Mouse (Mus musculus) forebrain, embryonic 15.5 days (tissue): ENCODE data around the gene Arf3. TPM values are rescaled to one million over a fixed set of nuclear protein-coding genes. Genes with fewer than 3 reads are reported as not detected.
"Not testable (repeated sequence)": the region's sequence is repeated elsewhere in the genome, so short reads cannot be mapped to it uniquely, and the experiment has no call there.

Source experiments
- ATAC-seq: fragments of 200-750 bp; cut with Nextera tagmentation; replicated peaks from 2 replicates; pipeline ENCODE4 v1.8.0; 2017; ENCODE audit warnings: mild to moderate bottlenecking, moderate TSS enrichment, moderate library complexity
- H3K27ac ChIP-seq: fragments of 300-500 bp; sonication (generic); replicated peaks from 2 replicates; pipeline ENCODE4 v1.5.1; 2015; ENCODE audit warnings: mild to moderate bottlenecking, inconsistent platforms
- H3K27me3 ChIP-seq: fragments of 300-500 bp; sonication (generic); 2 replicates; pipeline ENCODE4 v1.6.1; 2015; ENCODE audit warnings: inconsistent platforms
- H3K36me3 ChIP-seq: fragments of 300-500 bp; sonication (generic); 2 replicates; pipeline ENCODE4 v1.6.1; 2015; ENCODE audit warnings: mild to moderate bottlenecking, inconsistent platforms
- H3K4me1 ChIP-seq: fragments of 300-500 bp; sonication (generic); 2 replicates; pipeline ENCODE4 v1.6.1; 2015; ENCODE audit warnings: inconsistent platforms
- H3K4me2 ChIP-seq: fragments of 300-500 bp; sonication (generic); replicated peaks from 2 replicates; pipeline ENCODE4 v1.6.1; 2015; ENCODE audit warnings: mild to moderate bottlenecking, inconsistent platforms
- H3K4me3 ChIP-seq: fragments of 300-500 bp; sonication (generic); 2 replicates; pipeline ENCODE4 v1.5.1; 2015; ENCODE audit warnings: mild to moderate bottlenecking, inconsistent platforms
- H3K9ac ChIP-seq: fragments of 300-500 bp; sonication (generic); replicated peaks from 2 replicates; pipeline ENCODE4 v1.6.1; 2015; ENCODE audit warnings: mild to moderate bottlenecking, inconsistent platforms
- H3K9me3 ChIP-seq: fragments of 300-500 bp; sonication (generic); 2 replicates; pipeline ENCODE4 v1.6.1; 2016; ENCODE audit warnings: inconsistent platforms
- WGBS: fragments of 180-500 bp; shearing (Covaris S2); methylation state at CpG from one replicate; pipeline ENCODE4 v1.1.7; 2015; ENCODE audit warnings: mixed read lengths; 5-methylcytosine and 5-hydroxymethylcytosine counted together
- polyA plus RNA-seq: library from polyadenylated mRNA; unstranded; fragments of >200 nt; fragmentation: Nextera tagmentation; extraction: Ambion mirVana; gene quantifications from 2 replicates; pipeline ENCODE4 v1.2.1, GENCODE M21; 2015

Gene Arf3
- polyA plus RNA-seq, 1 experiment from 2014 or later, result 88.2 TPM

- H3K27me3 ChIP-seq, result peaks cover 90% of the 10 kb centered on the region
- H3K9ac ChIP-seq, result no peak overlapping the region
- no peak overlapping the region for H3K27ac ChIP-seq
- H3K4me3 ChIP-seq, result no peak overlapping the region
- 7% methylated on average over 15 of the region's 15 CpGs for WGBS
- H3K4me2 ChIP-seq, result no peak overlapping the region
- no peak for ATAC-seq
- no peaks in the 10 kb centered on the region for H3K36me3 ChIP-seq
- H3K4me1 ChIP-seq, result peaks cover 28% of the 10 kb centered on the region
- no peaks in the 10 kb centered on the region for H3K9me3 ChIP-seq
Measured at GRCm38 (mm10) chr15:98774096-98774495, 11.1 kb upstream of the Arf3 start.

DNA sequence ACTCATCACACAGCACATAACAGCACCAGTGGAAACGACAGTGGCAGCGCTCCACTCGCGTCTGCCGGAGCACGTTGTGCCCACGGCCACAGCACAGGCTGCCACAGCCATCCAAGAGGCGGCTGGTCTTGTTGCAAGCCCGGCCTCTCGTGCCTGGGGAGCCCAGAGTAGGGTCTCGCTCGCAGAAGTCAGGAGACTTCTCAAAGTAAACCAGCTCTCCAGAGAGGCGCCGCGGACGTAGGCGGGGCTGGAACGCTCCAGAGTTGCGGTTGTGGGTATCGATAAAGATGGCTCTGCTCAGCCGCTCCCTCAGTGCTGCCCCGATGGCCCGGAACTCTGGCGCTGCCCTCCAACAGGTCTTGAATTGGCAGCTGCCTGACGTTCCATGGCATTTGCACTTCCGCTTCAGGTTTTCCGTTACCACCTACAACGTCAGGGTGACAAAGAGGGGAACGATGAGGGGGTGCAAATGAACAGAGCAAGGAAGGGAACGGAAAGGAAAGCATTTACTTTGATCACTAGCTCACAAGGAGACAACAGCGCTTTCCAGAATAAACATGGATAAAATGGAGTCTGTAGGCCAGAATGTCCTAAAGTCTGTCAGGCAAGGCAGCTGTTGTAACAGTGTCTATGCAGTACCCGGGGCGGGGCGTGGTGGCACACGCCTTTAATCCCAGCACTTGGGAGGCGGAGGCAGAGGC lies 9.6 kb upstream of the Arf3 start:
- peaks cover 79% of the 10 kb centered on the region for H3K27me3 ChIP-seq
- H3K9ac ChIP-seq, result no peak overlapping the region
- peaks cover 23% of the 10 kb centered on the region for H3K4me1 ChIP-seq
- no peak overlapping the region for H3K27ac ChIP-seq
- ATAC-seq, result no peak
- H3K4me3 ChIP-seq, result peak overlapping the region; percentile 23
- H3K36me3 ChIP-seq, result no peaks in the 10 kb centered on the region
- 3% methylated on average over 36 of the region's 36 CpGs for WGBS
- H3K4me2 ChIP-seq, result peak overlapping the region; percentile 38
- no peaks in the 10 kb centered on the region for H3K9me3 ChIP-seq

DNA sequence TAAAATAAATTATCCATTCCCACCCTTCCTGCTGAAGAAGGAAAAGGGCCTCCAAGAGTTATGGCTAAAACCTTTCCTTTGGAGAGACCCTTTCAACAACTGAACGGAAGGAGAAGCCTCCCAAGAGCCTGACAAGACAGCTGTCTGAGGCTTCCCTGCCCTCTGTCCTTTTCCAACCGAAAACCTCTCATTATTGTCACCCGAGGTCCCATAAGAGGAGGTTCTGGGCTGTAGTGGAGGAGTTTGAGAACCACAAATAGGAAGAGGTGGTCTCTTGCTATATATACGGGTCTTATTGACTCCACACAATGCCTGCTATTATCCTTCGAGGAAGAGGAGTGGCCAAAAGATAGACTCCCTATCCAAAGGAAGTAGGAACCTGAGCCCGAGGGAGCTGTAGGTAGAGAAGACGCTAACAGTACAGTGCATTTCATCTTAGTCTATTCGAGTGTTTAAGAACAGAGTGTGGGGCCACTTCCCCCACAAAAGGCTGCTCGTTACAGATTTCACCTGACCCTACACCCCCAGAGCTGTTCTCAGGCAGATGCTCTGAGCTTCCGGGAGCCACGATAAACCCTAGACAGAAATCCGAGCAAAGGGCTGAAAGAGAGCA lies 8.9 kb upstream of the Arf3 start:
- no peak for ATAC-seq
- Histone ChIP-seq H3K27ac (no peak overlapping the region), H3K9me3 (no peaks in the 10 kb centered on the region), H3K4me1 (peaks cover 18% of the 10 kb centered on the region), H3K36me3 (no peaks in the 10 kb centered on the region), H3K4me2 (peak overlapping the region; percentile 38), H3K27me3 (peaks cover 72% of the 10 kb centered on the region), H3K9ac (no peak overlapping the region), H3K4me3 (peak overlapping the region; percentile 23; the same call in 1 of the 2 replicates)
- 5% methylated on average over 12 of the region's 12 CpGs for WGBS

- H3K9ac ChIP-seq, result no peak overlapping the region
- peaks cover 16% of the 10 kb centered on the region for H3K4me1 ChIP-seq
- no peaks in the 10 kb centered on the region for H3K9me3 ChIP-seq
- 28% methylated on average over 5 of the region's 5 CpGs for WGBS
- no peaks in the 10 kb centered on the region for H3K36me3 ChIP-seq
- no peak overlapping the region for H3K4me2 ChIP-seq
- no peak overlapping the region for H3K27ac ChIP-seq
- H3K27me3 ChIP-seq, result peaks cover 39% of the 10 kb centered on the region
- no peak for ATAC-seq
- H3K4me3 ChIP-seq, result no peak overlapping the region
Measured at GRCm38 (mm10) chr15:98768259-98768658, 5.2 kb upstream of the Arf3 start.

- Histone ChIP-seq H3K36me3 (no peaks in the 10 kb centered on the region), H3K4me3 (no peak overlapping the region), H3K4me2 (no peak overlapping the region), H3K27ac (no peak overlapping the region), H3K9me3 (no peaks in the 10 kb centered on the region), H3K9ac (no peak overlapping the region), H3K4me1 (peaks cover 21% of the 10 kb centered on the region), H3K27me3 (peaks cover 18% of the 10 kb centered on the region)
- WGBS, result 55% methylated on average over 4 of the region's 4 CpGs
- no peak for ATAC-seq
Measured at GRCm38 (mm10) chr15:98765929-98766328, 2.9 kb upstream of the Arf3 start.

DNA sequence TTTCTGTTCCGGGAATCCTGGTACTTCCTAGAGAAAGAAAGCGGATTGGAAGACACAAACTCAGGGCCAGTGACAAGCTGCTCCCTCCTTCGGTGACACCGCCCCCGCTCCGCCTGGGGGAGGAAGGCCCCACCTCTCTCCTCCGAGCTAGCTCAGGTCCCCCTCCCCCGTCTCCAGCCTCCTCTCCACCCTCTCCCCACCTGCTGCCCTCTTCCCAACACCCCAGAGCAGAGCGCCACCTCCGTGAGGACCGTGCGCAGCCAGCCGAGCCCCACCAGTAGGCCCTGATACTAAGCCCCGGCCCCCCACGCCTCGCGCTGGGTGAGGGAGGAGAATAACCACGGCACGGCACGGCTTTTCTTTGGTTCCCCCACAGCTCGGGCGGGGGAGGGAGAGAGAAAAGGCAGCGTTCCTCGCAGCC lies 803 bp downstream of the Arf3 start:
- peaks cover 17% of the 10 kb centered on the region; the same call in 1 of the 2 replicates for H3K36me3 ChIP-seq
- H3K4me3 ChIP-seq, result peak overlapping the region; percentile 86
- peak; percentile 66 for ATAC-seq
- H3K27ac ChIP-seq, result peak overlapping the region; percentile 93
- H3K4me2 ChIP-seq, result peak overlapping the region; percentile 72
- peak overlapping the region; percentile 92 for H3K9ac ChIP-seq
- H3K27me3 ChIP-seq, result peaks cover 4% of the 10 kb centered on the region; the same call in 1 of the 2 replicates
- 0% methylated on average over 19 of the region's 24 CpGs for WGBS
- H3K4me1 ChIP-seq, result peaks cover 26% of the 10 kb centered on the region
- H3K9me3 ChIP-seq, result no peaks in the 10 kb centered on the region

DNA sequence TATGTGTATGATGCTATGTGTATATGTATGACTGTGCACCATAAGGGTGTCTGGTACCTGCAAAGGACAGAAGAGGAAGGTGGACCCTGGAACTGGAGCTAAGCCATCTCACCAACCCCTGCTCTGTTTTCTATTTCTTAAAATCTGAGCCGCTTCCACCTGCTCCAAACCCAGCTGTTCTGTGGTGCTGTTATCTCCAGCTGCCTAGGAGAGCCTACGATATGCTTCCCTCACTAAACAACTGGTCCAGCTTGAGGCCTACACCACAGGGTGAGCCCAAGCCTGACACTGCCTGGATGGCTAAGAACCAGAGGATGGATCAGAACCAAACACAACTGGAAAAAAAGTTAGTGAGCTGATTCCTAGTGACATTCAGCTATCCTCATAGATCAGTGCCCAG lies 8.9 kb downstream of the Arf3 start:
- H3K27ac ChIP-seq, result no peak overlapping the region
- H3K36me3 ChIP-seq, result 0 out of 2 replicates have a peak, but pooled peaks cover 10% of the 10 kb centered on the region
- H3K9me3 ChIP-seq, result no peaks in the 10 kb centered on the region
- WGBS, result 94% methylated on average over 2 of the region's 2 CpGs
- no peak overlapping the region for H3K4me2 ChIP-seq
- ATAC-seq, result no peak
- H3K9ac ChIP-seq, result no peak overlapping the region
- H3K27me3 ChIP-seq, result no peaks in the 10 kb centered on the region
- no peaks in the 10 kb centered on the region; the same call in 1 of the 2 replicates for H3K4me1 ChIP-seq
- no peak overlapping the region for H3K4me3 ChIP-seq

DNA sequence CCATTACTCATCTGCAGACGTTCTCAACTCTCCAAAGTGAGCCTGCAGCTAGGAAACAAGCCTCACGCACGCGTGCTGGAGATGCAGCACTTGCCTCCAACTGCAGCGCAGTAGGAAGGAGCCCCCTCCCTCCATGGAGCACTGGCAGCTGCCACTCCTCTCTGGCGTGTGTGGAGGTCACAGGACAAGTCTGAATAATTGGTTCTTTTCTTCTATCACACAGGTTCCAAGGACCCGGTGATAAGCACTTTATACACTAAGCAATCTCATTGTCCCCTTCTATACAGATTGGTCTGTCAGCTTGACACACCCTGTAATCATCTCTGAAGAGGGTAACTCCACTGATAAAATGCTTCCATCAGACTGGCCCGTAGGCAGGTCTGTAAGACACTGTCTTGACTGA lies 10.0 kb downstream of the Arf3 start:
- Histone ChIP-seq H3K4me3 (no peak overlapping the region), H3K4me1 (no peaks in the 10 kb centered on the region; the same call in 1 of the 2 replicates), H3K9ac (no peak overlapping the region), H3K27me3 (no peaks in the 10 kb centered on the region), H3K27ac (no peak overlapping the region), H3K36me3 (0 out of 2 replicates have a peak, but pooled peaks cover 1% of the 10 kb centered on the region), H3K4me2 (no peak overlapping the region), H3K9me3 (no peaks in the 10 kb centered on the region)
- WGBS, result 64% methylated on average over 8 of the region's 8 CpGs
- no peak for ATAC-seq

DNA sequence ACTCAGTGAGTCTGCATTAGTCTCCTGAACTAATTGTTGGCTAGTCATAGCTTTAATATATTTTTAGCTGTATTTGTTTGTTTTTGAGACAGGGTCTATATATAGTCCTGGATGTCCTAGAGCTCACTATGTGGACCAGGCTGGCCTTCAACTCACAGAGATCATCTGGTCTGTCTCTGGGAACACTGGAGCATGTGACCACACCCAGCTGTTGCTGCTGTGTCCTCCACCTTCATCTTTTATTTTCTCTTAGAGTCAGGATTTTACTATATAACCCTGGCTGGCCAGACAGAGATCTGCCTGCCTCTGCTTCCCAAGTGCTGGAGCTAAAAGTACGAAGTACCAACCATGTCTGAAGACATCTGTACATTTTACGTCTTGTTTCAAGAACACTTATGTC lies 13.9 kb downstream of the Arf3 start:
- Histone ChIP-seq H3K27ac (no peak overlapping the region), H3K4me1 (no peaks in the 10 kb centered on the region), H3K4me3 (no peak overlapping the region), H3K27me3 (no peaks in the 10 kb centered on the region), H3K9ac (no peak overlapping the region), H3K9me3 (no peaks in the 10 kb centered on the region), H3K36me3 (0 out of 2 replicates have a peak, but pooled peaks cover 4% of the 10 kb centered on the region), H3K4me2 (no peak overlapping the region)
- 92% methylated on average over 2 of the region's 2 CpGs for WGBS
- no peak for ATAC-seq

DNA sequence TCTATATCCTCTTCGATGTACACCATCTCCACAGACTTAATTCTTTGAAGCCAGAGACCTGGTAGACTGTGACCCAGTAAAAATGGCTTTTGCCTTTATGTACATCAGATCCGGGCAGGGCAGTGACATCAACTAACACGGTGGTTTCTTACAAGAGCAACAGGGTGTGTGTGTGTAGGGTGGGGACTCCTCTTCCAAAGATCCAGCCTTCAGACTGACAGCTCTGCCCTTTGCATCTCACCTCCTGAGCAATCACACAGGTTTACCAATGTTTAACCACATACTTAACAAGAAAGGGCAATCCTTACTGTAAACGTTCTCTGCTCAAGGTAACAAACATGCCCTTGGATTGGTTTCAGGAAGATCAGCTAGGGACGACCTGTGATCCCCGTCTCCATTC lies 15.7 kb downstream of the Arf3 start:
- Histone ChIP-seq H3K9ac (no peak overlapping the region), H3K9me3 (no peaks in the 10 kb centered on the region), H3K4me1 (no peaks in the 10 kb centered on the region), H3K4me3 (no peak overlapping the region), H3K27me3 (no peaks in the 10 kb centered on the region), H3K27ac (no peak overlapping the region), H3K36me3 (peaks cover 7% of the 10 kb centered on the region), H3K4me2 (no peak overlapping the region)
- WGBS, result 88% methylated on average over 6 of the region's 6 CpGs
- no peak for ATAC-seq

DNA sequence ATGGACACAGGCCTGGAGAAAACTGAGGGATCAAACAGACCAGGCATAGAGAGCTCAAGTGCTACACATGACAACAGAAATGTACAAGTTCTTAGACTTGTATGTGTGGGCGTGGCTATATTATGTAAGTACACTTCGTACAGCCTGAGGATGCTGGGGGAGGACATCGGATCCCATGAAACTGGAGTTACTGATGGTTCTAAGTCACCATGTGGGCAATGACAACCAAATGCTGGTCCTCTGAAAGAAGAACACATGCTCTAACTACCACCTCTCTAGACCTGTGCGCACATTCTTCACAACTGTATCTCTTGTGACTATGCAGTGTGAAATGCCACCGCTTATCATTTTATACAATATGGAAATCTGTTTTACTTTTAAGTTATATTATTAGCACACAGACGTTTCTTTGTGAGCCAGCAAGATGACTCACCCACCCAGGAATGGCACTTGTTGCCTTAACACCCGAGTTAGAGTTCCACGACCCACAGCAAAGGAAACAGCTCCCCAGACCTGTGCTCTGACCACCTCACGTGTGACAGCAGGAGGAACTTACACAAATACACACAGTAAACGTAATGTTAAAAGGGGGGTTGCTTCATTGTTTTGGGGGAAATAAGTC lies 16.6 kb downstream of the Arf3 start:
- H3K4me3 ChIP-seq, result no peak overlapping the region
- no peak overlapping the region for H3K9ac ChIP-seq
- H3K27ac ChIP-seq, result no peak overlapping the region
- H3K4me2 ChIP-seq, result no peak overlapping the region
- WGBS, result 87% methylated on average over 10 of the region's 10 CpGs
- H3K27me3 ChIP-seq, result no peaks in the 10 kb centered on the region
- no peaks in the 10 kb centered on the region for H3K9me3 ChIP-seq
- peaks cover 12% of the 10 kb centered on the region for H3K36me3 ChIP-seq
- H3K4me1 ChIP-seq, result no peaks in the 10 kb centered on the region
- no peak for ATAC-seq

GRCm38 (mm10) chr15:98743863-98744262 lies 19.2 kb downstream of the Arf3 start:
- not testable (repeated sequence) for H3K9ac ChIP-seq, H3K4me1 ChIP-seq, H3K27me3 ChIP-seq, H3K4me2 ChIP-seq, H3K4me3 ChIP-seq, H3K27ac ChIP-seq, H3K9me3 ChIP-seq, ATAC-seq
- H3K36me3 ChIP-seq, result peaks cover 33% of the 10 kb centered on the region
- 87% methylated on average over 3 of the region's 3 CpGs for WGBS
